Mouse (Mus musculus): ENCODE measurements around the gene Tsg101. TPM values are rescaled to one million over a fixed set of nuclear protein-coding genes. Genes with fewer than 3 reads are reported as not detected.
A peak's percentile ranks its signal among the peaks of the same experiment; 100 is the strongest.

The Tsg101 gene
- polyA plus RNA-seq, 1 experiment from 2014 or later = 180 TPM

DNA sequence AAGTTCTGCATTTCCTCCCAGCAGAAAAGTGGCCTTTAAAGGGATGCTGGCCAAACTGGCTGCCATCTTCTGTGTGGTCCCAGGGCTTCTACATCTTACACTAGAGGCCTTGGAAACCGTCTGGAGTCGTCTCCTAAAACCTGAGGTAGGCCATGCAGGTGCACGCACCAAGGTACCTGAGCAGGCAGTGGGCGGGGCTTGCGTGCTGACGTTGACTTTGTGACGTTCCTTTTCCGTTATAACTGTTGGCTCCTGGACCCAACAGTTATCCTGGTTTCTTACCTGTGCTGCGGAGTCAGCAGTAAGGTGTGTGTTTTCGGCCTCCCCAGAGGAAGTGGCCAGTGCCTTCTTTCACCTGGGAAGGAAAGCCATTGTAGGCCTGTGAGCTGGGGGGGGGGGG is 58.8 kb downstream of the Tsg101 start, which contains the start of gene Ldhc:
Ldhc (plus strand) TSS at position 208 of the 400 bp plus-strand sequence.
- no peaks in the 10 kb centered on the region for H3K4me1 ChIP-seq
- H3K9me3 ChIP-seq (replicated peaks) = no peaks in the 10 kb centered on the region
- H3K9ac ChIP-seq = no peak within 1 kb of the TSS
- 40% methylated on average over 10 of the region's 10 CpGs for WGBS
- no peak for ATAC-seq (replicated peaks; ENCODE audit: low FRiP score)
- peaks cover 7% of the 10 kb centered on the region for H3K36me3 ChIP-seq
- no peak within 1 kb of the TSS for H3K4me2 ChIP-seq
- no peak within 1 kb of the TSS for H3K4me3 ChIP-seq (replicated peaks)
- no peak within 1 kb of the TSS for H3K27ac ChIP-seq
- H3K27me3 ChIP-seq = no peaks in the 10 kb centered on the region

DNA sequence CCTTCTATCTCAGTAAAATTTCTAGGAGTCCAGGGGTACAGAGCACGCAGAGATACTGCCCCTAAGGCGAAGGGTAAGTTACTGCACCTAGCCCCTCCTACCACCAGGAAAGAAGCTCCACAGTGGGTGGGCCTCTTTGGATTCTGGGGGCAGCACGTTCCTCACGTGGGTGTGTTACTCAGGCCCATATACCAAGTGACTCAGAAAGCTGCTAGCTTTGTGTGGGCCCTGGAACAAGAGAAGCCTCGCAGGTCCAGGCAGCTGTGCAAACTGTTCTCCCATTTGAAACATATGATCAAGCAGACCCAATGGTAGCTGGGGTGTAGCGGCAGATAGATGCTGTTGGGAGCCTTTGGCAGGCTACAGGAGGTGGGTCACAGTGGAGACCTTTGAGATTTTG is 60.7 kb downstream of the Tsg101 start:
- Histone ChIP-seq H3K27me3 (no peaks in the 10 kb centered on the region), H3K9me3 (replicated peaks) (no peaks in the 10 kb centered on the region), H3K4me3 (replicated peaks) (no peak overlapping the region), H3K9ac (no peak overlapping the region), H3K4me2 (no peak overlapping the region), H3K4me1 (no peaks in the 10 kb centered on the region), H3K27ac (no peak overlapping the region), H3K36me3 (peaks cover 27% of the 10 kb centered on the region)
- WGBS = 53% methylated on average over 6 of the region's 6 CpGs
- no peak for ATAC-seq (replicated peaks; ENCODE audit: low FRiP score)

DNA sequence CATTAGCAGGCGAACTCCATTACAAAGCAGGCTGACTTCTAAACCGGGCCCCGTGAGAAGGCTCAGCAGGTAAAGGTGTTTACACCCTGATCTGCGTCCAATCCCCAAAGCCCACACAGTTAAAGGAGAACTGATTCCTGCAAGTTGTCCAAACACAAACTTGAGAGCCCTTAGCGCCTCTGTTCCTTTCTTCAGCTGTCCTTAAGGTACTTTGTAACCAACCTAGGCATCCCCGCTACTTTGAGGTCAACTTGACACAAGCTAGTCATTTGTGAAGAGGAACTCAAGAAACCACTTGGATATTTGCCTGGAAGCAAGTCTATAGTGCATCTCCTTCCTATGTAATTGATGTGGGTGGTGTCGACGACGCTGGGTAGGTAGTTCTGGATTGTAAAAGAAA is 62.3 kb downstream of the Tsg101 start:
- H3K27ac ChIP-seq = no peak overlapping the region
- H3K4me1 ChIP-seq = no peaks in the 10 kb centered on the region
- no peaks in the 10 kb centered on the region for H3K27me3 ChIP-seq
- H3K4me2 ChIP-seq = no peak overlapping the region
- H3K9ac ChIP-seq = no peak overlapping the region
- ATAC-seq (replicated peaks; ENCODE audit: low FRiP score) = no peak
- 73% methylated on average over 9 of the region's 9 CpGs for WGBS
- peaks cover 43% of the 10 kb centered on the region for H3K36me3 ChIP-seq
- H3K9me3 ChIP-seq (replicated peaks) = no peaks in the 10 kb centered on the region
- H3K4me3 ChIP-seq (replicated peaks) = no peak overlapping the region

DNA sequence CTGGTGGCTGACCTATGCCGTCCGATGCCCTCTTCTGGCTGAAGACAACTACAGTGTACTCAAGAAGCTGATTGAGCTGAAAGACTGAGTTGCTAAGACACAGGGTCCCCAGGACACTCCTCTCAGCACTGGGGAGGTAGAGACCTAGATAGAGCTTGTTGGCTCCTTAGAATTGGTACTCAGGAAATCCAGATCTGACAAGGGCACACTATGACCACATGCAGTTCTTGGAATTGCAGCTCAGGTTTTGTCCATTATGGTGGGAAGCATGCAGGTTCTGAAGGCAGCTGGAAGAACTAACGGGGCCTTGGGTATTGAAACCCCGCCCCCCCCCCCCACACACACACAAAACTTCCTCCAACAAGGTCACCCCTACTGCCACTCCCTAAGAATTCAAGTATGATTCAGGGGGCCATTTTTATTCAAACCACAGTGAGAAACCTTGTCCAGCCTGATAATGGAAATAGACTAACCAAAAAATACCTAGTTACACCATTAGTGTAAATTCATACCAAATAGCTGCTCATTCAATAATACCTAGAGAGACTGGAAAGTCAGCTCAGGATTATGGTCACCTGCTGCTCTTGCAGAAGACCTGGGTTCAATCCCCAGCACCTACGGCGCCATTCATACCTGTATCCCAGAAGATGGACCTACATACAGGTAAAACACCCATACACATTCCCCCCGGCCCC is 63.8 kb downstream of the Tsg101 start:
- H3K9me3 ChIP-seq (replicated peaks) = no peaks in the 10 kb centered on the region
- no peak; the same call in 1 of the 2 replicates for ATAC-seq (replicated peaks; ENCODE audit: low FRiP score)
- H3K9ac ChIP-seq = no peak overlapping the region
- 70% methylated on average over 7 of the region's 7 CpGs for WGBS
- H3K4me3 ChIP-seq (replicated peaks) = no peak overlapping the region
- H3K27ac ChIP-seq = no peak overlapping the region
- H3K4me2 ChIP-seq = no peak overlapping the region
- H3K36me3 ChIP-seq = peaks cover 57% of the 10 kb centered on the region
- H3K27me3 ChIP-seq = no peaks in the 10 kb centered on the region
- no peaks in the 10 kb centered on the region for H3K4me1 ChIP-seq

DNA sequence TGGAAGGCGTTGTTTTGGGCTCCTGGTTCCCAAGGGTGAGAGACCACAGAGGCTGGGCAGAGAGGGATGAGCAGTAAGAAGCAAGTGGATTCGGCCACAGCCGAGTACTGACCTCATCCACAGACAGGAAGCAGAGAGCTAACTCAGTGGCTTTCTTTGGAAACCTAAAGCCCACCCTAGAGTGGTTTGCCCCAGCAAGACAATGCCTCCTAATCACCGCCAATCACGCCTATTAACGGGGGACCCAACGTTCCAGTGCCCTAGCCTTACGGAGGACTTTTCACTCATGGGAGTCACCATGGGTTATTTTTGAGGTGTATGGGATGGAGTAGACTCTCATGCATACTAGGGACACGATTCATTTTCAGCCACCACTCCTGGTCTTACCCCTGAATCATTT is 66.4 kb downstream of the Tsg101 start:
- no peak for ATAC-seq (replicated peaks; ENCODE audit: low FRiP score)
- Histone ChIP-seq H3K27ac (no peak overlapping the region), H3K4me3 (replicated peaks) (no peak overlapping the region), H3K27me3 (no peaks in the 10 kb centered on the region), H3K4me1 (no peaks in the 10 kb centered on the region), H3K9ac (no peak overlapping the region), H3K36me3 (peaks cover 83% of the 10 kb centered on the region), H3K9me3 (replicated peaks) (no peaks in the 10 kb centered on the region), H3K4me2 (no peak overlapping the region)
- 90% methylated on average over 9 of the region's 9 CpGs for WGBS

DNA sequence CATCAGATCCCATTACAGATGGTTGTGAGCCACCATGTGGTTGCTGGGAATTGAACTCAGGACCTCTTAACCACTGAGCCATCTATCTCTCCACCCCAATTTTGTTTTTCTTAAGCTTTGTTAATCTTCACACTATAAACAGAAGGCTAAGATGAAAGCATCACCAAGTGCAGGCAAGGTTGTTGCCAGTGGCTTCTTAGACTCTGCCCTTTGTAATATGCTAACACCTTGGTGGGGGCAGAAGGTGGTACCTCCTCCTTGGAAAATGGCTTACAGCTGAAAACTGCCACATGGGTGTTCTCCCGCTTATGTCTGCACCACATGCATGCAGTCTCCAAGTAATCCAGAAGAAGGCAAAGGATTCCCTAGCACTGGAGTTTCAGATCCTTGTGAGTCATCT is 67.1 kb downstream of the Tsg101 start:
- 93% methylated on average over 1 of the region's 1 CpGs for WGBS
- ATAC-seq (replicated peaks; ENCODE audit: low FRiP score) = no peak
- Histone ChIP-seq H3K4me2 (no peak overlapping the region), H3K27me3 (no peaks in the 10 kb centered on the region), H3K4me1 (peaks cover 2% of the 10 kb centered on the region; the same call in 1 of the 2 replicates), H3K36me3 (peaks cover 89% of the 10 kb centered on the region), H3K27ac (no peak overlapping the region), H3K9me3 (replicated peaks) (no peaks in the 10 kb centered on the region), H3K9ac (no peak overlapping the region), H3K4me3 (replicated peaks) (no peak overlapping the region)

DNA sequence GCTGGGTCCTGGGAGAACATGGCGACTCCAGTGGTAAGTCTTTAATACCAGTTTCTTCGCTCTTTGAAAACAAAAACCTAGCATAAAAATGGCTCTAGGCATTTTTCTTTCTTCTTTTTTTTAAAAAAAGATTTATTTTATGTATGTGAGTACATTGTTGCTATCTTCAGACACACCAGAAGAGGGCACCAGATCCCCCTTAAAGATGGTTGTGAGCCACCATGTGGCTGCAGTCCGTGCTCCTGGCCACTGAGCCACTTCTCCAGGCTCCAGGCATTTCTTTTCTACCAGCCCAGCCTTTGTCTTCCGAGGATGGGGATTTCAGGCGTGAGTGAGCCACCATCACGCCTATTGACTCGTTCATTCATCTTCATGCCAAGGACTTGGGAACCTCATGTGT is 68.7 kb downstream of the Tsg101 start:
- Histone ChIP-seq H3K9me3 (replicated peaks) (no peaks in the 10 kb centered on the region), H3K9ac (no peak overlapping the region), H3K27me3 (no peaks in the 10 kb centered on the region), H3K36me3 (peaks cover 88% of the 10 kb centered on the region), H3K4me2 (no peak overlapping the region), H3K4me1 (peaks cover 12% of the 10 kb centered on the region), H3K27ac (no peak overlapping the region), H3K4me3 (replicated peaks) (no peak overlapping the region)
- WGBS = 86% methylated on average over 7 of the region's 7 CpGs
- no peak for ATAC-seq (replicated peaks; ENCODE audit: low FRiP score)

DNA sequence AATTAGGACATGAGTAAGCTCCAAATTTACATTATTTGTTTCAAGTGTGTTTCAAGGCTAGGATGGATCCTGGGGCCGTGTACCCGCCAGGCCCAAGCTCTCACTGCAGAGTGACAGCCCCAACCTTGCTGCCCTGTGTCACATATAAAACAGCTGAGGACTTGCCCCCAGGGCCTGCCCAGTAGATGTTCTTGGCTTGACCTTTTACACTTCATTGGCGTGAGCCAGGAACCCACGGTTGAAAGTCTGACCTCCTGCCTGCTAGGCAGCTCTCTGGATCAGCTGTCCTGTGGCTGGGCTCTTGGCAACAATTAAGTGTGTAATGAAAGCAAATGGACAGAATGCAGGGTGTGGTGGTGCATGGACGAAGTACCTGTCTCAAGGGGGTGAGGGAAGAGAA is 70.5 kb downstream of the Tsg101 start:
- no peak for ATAC-seq (replicated peaks; ENCODE audit: low FRiP score)
- H3K4me2 ChIP-seq = no peak overlapping the region
- no peak overlapping the region for H3K4me3 ChIP-seq (replicated peaks)
- no peak overlapping the region for H3K27ac ChIP-seq
- H3K9me3 ChIP-seq (replicated peaks) = no peaks in the 10 kb centered on the region
- H3K36me3 ChIP-seq = peaks cover 71% of the 10 kb centered on the region
- 73% methylated on average over 5 of the region's 5 CpGs for WGBS
- no peak overlapping the region for H3K9ac ChIP-seq
- H3K27me3 ChIP-seq = no peaks in the 10 kb centered on the region
- H3K4me1 ChIP-seq = peaks cover 20% of the 10 kb centered on the region

DNA sequence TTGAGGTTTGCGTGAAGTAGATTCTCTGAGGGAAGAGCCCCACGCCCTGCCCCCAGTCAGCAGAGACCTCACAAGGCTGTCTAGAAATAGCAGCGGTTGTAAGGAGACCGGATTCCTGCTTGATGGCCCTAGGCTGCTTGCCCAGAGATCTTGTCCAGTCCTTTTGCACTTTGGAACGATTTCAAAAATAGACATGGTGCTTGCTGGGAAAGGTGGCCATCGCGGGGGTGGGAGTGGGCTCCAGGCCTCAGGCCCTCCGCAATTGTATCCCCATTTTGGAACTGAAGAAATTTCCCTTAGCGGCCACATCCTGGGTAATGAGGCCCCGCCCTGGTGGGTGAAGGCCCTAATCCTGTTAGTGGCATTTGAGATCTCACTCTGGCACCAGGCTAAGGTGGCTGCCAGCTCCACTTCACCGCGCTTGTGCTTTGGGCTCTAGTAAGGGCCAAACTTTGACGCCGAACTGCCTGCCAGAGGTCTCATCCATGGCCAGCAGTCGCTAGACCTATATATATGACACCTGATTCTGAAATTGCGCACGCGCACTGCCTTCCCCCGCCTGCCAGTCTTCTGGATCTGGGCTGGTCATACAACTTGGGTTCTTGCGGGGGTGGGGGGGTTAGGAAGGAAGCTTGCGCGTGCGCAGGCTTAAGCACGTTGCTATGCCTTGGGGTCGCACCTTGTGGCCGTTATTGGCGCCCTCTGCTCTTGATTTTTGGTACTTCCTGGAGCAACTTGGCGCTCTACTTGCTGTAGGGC is 73.1 kb downstream of the Tsg101 start:
- H3K27ac ChIP-seq = peak overlapping the region; percentile 94
- H3K27me3 ChIP-seq = 0 out of 2 replicates have a peak, but pooled peaks cover 3% of the 10 kb centered on the region
- H3K4me3 ChIP-seq (replicated peaks) = peak overlapping the region; percentile 75
- H3K36me3 ChIP-seq = peaks cover 45% of the 10 kb centered on the region
- under 1% methylated on average over 28 of the region's 28 CpGs for WGBS
- H3K9me3 ChIP-seq (replicated peaks) = no peaks in the 10 kb centered on the region
- H3K9ac ChIP-seq = peak overlapping the region; percentile 87
- peak; percentile 31 for ATAC-seq (replicated peaks; ENCODE audit: low FRiP score)
- H3K4me1 ChIP-seq = peaks cover 20% of the 10 kb centered on the region
- peak overlapping the region; percentile 79 for H3K4me2 ChIP-seq

DNA sequence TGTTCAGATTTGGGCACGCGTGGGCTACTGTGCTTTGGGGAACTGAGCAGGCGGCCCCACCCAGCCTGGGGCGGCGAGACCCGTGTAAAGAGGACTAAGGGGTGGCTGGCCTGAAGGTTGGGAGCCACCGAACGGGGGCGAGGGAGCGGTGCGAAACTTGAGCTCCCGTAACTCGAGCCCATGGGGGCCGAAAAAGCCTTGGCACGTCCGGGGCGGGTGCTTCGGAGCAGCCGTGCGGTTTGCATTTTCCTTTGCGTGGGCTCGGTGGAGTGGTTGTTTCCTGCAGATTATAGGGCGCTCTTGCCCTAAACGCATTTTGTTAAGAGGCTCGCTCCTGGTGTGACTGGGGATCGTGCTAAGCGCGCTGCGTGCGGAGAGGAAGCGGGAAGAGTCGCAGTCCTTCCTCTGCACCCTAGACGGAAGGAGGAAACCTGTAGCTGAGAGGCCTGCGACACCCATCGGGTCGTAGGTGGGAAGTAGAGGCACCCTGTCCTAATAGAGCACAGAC is 73.7 kb downstream of the Tsg101 start:
- WGBS = under 1% methylated on average over 36 of the region's 36 CpGs
- H3K4me2 ChIP-seq = peak overlapping the region; percentile 79
- peaks cover 25% of the 10 kb centered on the region for H3K4me1 ChIP-seq
- peak overlapping the region; percentile 75 for H3K4me3 ChIP-seq (replicated peaks)
- peaks cover 39% of the 10 kb centered on the region for H3K36me3 ChIP-seq
- peak overlapping the region; percentile 94 for H3K27ac ChIP-seq
- H3K27me3 ChIP-seq = 0 out of 2 replicates have a peak, but pooled peaks cover 3% of the 10 kb centered on the region
- no peaks in the 10 kb centered on the region for H3K9me3 ChIP-seq (replicated peaks)
- ATAC-seq (replicated peaks; ENCODE audit: low FRiP score) = no peak; the same call in none of the 2 replicates
- peak overlapping the region; percentile 87 for H3K9ac ChIP-seq

DNA sequence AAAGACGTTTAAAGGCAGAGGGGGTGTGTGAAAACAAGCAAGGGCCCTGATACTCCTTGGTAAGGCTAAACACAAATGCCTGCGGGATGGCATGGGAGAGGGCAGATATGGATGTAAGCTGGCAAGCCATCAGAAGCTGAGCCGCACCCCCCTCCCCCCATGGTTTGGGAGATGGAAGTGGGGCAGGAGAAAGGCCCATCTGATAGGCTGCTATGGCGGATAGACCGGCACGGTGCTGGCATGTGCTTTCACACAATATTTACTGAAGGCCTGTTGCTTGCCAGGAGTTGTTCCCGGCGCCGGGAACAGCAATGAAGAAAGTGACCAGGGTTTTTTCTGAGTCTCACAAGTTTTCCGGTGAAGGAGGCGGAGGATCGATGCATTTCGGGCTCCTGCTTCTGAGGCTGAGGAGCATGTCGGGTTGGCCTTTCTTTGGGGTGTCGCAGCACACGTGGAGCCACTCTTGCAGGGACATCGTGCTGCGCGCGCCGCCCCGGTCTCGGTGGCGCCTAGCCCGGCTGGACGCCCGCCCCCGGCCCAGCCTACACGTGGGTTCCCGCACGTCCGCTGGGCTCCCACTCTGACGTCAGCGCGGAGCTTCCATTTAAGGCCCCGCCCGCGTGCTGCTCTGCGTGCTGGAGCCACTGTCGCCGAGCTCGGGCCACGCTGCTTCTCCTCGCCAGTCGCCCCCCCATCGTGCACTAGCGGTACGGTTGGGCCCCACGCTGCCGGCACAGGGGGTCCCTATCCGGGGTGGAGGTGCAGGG is 74.4 kb downstream of the Tsg101 start:
- H3K36me3 ChIP-seq = peaks cover 32% of the 10 kb centered on the region
- H3K9me3 ChIP-seq (replicated peaks) = no peaks in the 10 kb centered on the region
- under 1% methylated on average over 51 of the region's 51 CpGs for WGBS
- H3K27ac ChIP-seq = peak overlapping the region; percentile 94
- ATAC-seq (replicated peaks; ENCODE audit: low FRiP score) = peak; percentile 93
- H3K4me2 ChIP-seq = peak overlapping the region; percentile 79
- H3K9ac ChIP-seq = peak overlapping the region; percentile 87
- H3K4me3 ChIP-seq (replicated peaks) = peak overlapping the region; percentile 75
- H3K4me1 ChIP-seq = peaks cover 25% of the 10 kb centered on the region
- H3K27me3 ChIP-seq = peaks cover 8% of the 10 kb centered on the region; the same call in 1 of the 2 replicates

All from kidney, embryonic 15.5 days (tissue).